Mouse (Mus musculus): ENCODE results near the gene Arrdc2. TPM values are rescaled to one million over a fixed set of nuclear protein-coding genes. Genes with fewer than 3 reads are reported as not detected.

The Arrdc2 gene
- 10 to 100 TPM; 19.5 to 20.7 TPM for total RNA-seq (2021)
- long read RNA-seq, experiment 1, transcript Arrdc2-201 (8 exons, 2,355 nt): major isoform, 14 of 19 reads
- long read RNA-seq, experiment 1, partial matches to known transcripts: 3 of 19 reads
- long read RNA-seq, experiment 1, other reads (novel, unspliced or antisense): 1 of 19 reads
- long read RNA-seq, experiment 2, transcript Arrdc2-201 (8 exons, 2,355 nt): major isoform, 11 of 19 reads
- long read RNA-seq, experiment 2, partial matches to known transcripts: 4 of 19 reads
- long read RNA-seq, experiment 2, other reads (novel, unspliced or antisense): 4 of 19 reads

- Histone ChIP-seq H3K4me3 (peak within 1 kb of the TSS; percentile 65), H3K27ac (peak within 1 kb of the TSS; percentile 98)
- intact Hi-C loops (cut with DNase I): loop anchor here (1.0 to 2.0 kb wide), 3 partner anchors 35 to 119 kb away; partner anchors contain the start of gene Mast3
- DNase-seq (ENCODE audit: extremely low spot score in 1 of 2, low spot score in 2 of 2): peak; percentile 92 to 97
- TF ChIP-seq CTCF (IDR thresholded peaks at IDR 0.05): no peak
Measured at GRCm38 (mm10) chr8:70839408-70840351, at the start of gene Arrdc2. Gene Arrdc2 (minus strand): TSS chr8:70839720.

- peak in 1 of 2 experiments; percentile 58 for DNase-seq (ENCODE audit: extremely low spot score in 1 of 2, low spot score in 2 of 2)
- Histone ChIP-seq H3K4me3 (no peak overlapping the region), H3K27ac (no peak overlapping the region)
- no peak for TF ChIP-seq CTCF (IDR thresholded peaks at IDR 0.05)
- intact Hi-C loops (cut with DNase I): no loop called here
Measured at GRCm38 (mm10) chr8:70887669-70888068, 48.1 kb upstream of the Arrdc2 start.

- no peak overlapping the region for H3K27ac ChIP-seq
- no peak for TF ChIP-seq CTCF (IDR thresholded peaks at IDR 0.05)
- no peak overlapping the region for H3K4me3 ChIP-seq
- intact Hi-C loops (cut with DNase I): no loop called here
- DNase-seq (ENCODE audit: extremely low spot score in 1 of 2, low spot score in 2 of 2): no peak
Measured at GRCm38 (mm10) chr8:70885612-70886011, 46.1 kb upstream of the Arrdc2 start.

- no peak overlapping the region for H3K27ac ChIP-seq
- no peak for TF ChIP-seq CTCF (IDR thresholded peaks at IDR 0.05)
- H3K4me3 ChIP-seq: no peak overlapping the region
- intact Hi-C loops (cut with DNase I): no loop called here
- DNase-seq (ENCODE audit: extremely low spot score in 1 of 2, low spot score in 2 of 2): no peak
Measured at GRCm38 (mm10) chr8:70884683-70885082, 45.2 kb upstream of the Arrdc2 start.

GRCm38 (mm10) chr8:70884186-70884585 lies 44.7 kb upstream of the Arrdc2 start:
- no peak for TF ChIP-seq CTCF (IDR thresholded peaks at IDR 0.05)
- DNase-seq (ENCODE audit: extremely low spot score in 1 of 2, low spot score in 2 of 2): no peak
- Histone ChIP-seq H3K27ac (no peak overlapping the region), H3K4me3 (no peak overlapping the region)
- intact Hi-C loops (cut with DNase I): no loop called here

- H3K4me3 ChIP-seq: no peak overlapping the region
- TF ChIP-seq CTCF (IDR thresholded peaks at IDR 0.05): no peak
- intact Hi-C loops (cut with DNase I): no loop called here
- H3K27ac ChIP-seq: peak overlapping the region; percentile 22
- no peak for DNase-seq (ENCODE audit: extremely low spot score in 1 of 2, low spot score in 2 of 2)
Measured at GRCm38 (mm10) chr8:70880546-70880945, 41.0 kb upstream of the Arrdc2 start.

GRCm38 (mm10) chr8:70880126-70880525 lies 40.6 kb upstream of the Arrdc2 start:
- intact Hi-C loops (cut with DNase I): no loop called here
- TF ChIP-seq CTCF (IDR thresholded peaks at IDR 0.05): no peak; the same call in 1 of the 2 replicates
- H3K4me3 ChIP-seq: no peak overlapping the region
- peak overlapping the region; percentile 22 for H3K27ac ChIP-seq
- DNase-seq (ENCODE audit: extremely low spot score in 1 of 2, low spot score in 2 of 2): no peak

GRCm38 (mm10) chr8:70879500-70879899 lies 40.0 kb upstream of the Arrdc2 start:
- DNase-seq (ENCODE audit: extremely low spot score in 1 of 2, low spot score in 2 of 2): no peak
- intact Hi-C loops (cut with DNase I): no loop called here
- Histone ChIP-seq H3K4me3 (no peak overlapping the region), H3K27ac (peak overlapping the region; percentile 22; the same call in 1 of the 2 replicates)
- TF ChIP-seq CTCF (IDR thresholded peaks at IDR 0.05): no peak

GRCm38 (mm10) chr8:70878178-70878577 lies 38.7 kb upstream of the Arrdc2 start:
- no peak for TF ChIP-seq CTCF (IDR thresholded peaks at IDR 0.05)
- intact Hi-C loops (cut with DNase I): no loop called here
- no peak for DNase-seq (ENCODE audit: extremely low spot score in 1 of 2, low spot score in 2 of 2)
- Histone ChIP-seq H3K4me3 (no peak overlapping the region), H3K27ac (no peak overlapping the region)

- intact Hi-C loops (cut with DNase I): no loop called here
- no peak for DNase-seq (ENCODE audit: extremely low spot score in 1 of 2, low spot score in 2 of 2)
- H3K27ac ChIP-seq: no peak overlapping the region
Measured at GRCm38 (mm10) chr8:70876382-70876781, 36.9 kb upstream of the Arrdc2 start.

GRCm38 (mm10) chr8:70874441-70874840 lies 34.9 kb upstream of the Arrdc2 start:
- intact Hi-C loops (cut with DNase I): no loop called here
- peak in 1 of 2 experiments; percentile 7 for DNase-seq (ENCODE audit: extremely low spot score in 1 of 2, low spot score in 2 of 2)
- Histone ChIP-seq H3K4me3 (no peak overlapping the region), H3K27ac (no peak overlapping the region)
- TF ChIP-seq CTCF (IDR thresholded peaks at IDR 0.05): no peak

More at GRCm38 (mm10) chr8:70876382-70876781, 36.9 kb upstream of the Arrdc2 start:
- no peak overlapping the region for H3K4me3 ChIP-seq
- no peak; the same call in 1 of the 2 replicates for TF ChIP-seq CTCF (IDR thresholded peaks at IDR 0.05)

Data from left cerebral cortex, adult 2 months (tissue).